Mouse (Mus musculus) liver, embryonic 11.5 days (tissue): Measurements from ENCODE around the gene Ccdc82. TPM values are rescaled to one million over a fixed set of nuclear protein-coding genes. Genes with fewer than 3 reads are reported as not detected.
A peak's percentile ranks its signal among the peaks of the same experiment; 100 is the strongest.

Experiments used
- ATAC-seq: fragments of 200-750 bp; cut with Nextera tagmentation; replicated peaks from 2 replicates; pipeline ENCODE4 v1.8.0; 2017; ENCODE audit warnings: moderate number of reproducible peaks, mild to moderate bottlenecking, moderate TSS enrichment, moderate library complexity; ENCODE audit not compliant: low FRiP score
- DNase-seq: peaks from one replicate; pipeline ENCODE4 v3.0.0-alpha.2; 2017; ENCODE audit warnings: low spot score
- H3K27ac ChIP-seq: fragments of 300-500 bp; sonication (generic); 2 replicates; pipeline ENCODE4 v1.5.1; 2014; ENCODE audit warnings: mild to moderate bottlenecking, low read depth, low read length, control low read depth
- H3K27me3 ChIP-seq: fragments of 300-500 bp; sonication (generic); replicated peaks from 2 replicates; pipeline ENCODE4 v1.6.1; 2014; ENCODE audit warnings: low read length, mixed read lengths; ENCODE audit not compliant: control insufficient read depth, insufficient read depth
- H3K36me3 ChIP-seq: fragments of 300-500 bp; sonication (generic); 2 replicates; pipeline ENCODE4 v1.6.1; 2014; ENCODE audit warnings: mild to moderate bottlenecking, low read length, moderate library complexity, mixed read lengths; ENCODE audit not compliant: control insufficient read depth, insufficient read depth
- H3K4me1 ChIP-seq: fragments of 300-500 bp; sonication (generic); replicated peaks from 2 replicates; pipeline ENCODE4 v1.6.1; 2014; ENCODE audit warnings: low read length, mixed read lengths; ENCODE audit not compliant: control insufficient read depth, insufficient read depth
- H3K4me2 ChIP-seq: fragments of 300-500 bp; sonication (generic); 2 replicates; pipeline ENCODE4 v1.6.1; 2014; ENCODE audit warnings: mild to moderate bottlenecking, control low read depth, moderate library complexity
- H3K4me3 ChIP-seq: fragments of 300-500 bp; sonication (generic); 2 replicates; pipeline ENCODE4 v1.5.1; 2014; ENCODE audit warnings: low read depth, low read length, control low read depth
- H3K9ac ChIP-seq: fragments of 300-500 bp; sonication (generic); 2 replicates; pipeline ENCODE4 v1.6.1; 2014; ENCODE audit warnings: low read depth, low read length, control low read depth
- H3K9me3 ChIP-seq: fragments of 300-500 bp; sonication (generic); 2 replicates; pipeline ENCODE4 v1.6.1; 2016; ENCODE audit warnings: low read length, inconsistent platforms, mixed read lengths; ENCODE audit not compliant: control insufficient read depth
- WGBS: fragments of 180-500 bp; shearing (Covaris S2); extraction: QIAGEN DNeasy Blood & Tissue Kit; methylation state at CpG from one replicate; pipeline ENCODE4 v1.1.7; 2014; 5-methylcytosine and 5-hydroxymethylcytosine counted together
- polyA plus RNA-seq: library from polyadenylated mRNA; unstranded; fragments of >200 nt; fragmentation: Nextera tagmentation; extraction: Ambion mirVana; gene quantifications from 2 replicates; pipeline ENCODE4 v1.2.1, GENCODE M21; 2014

Ccdc82 gene
- polyA plus RNA-seq: 15.1 and 15.5 TPM in 2 replicates

GRCm38 (mm10) chr9:13246815-13247638 lies at the start of gene Ccdc82:
Gene Ccdc82 (plus strand): TSS chr9:13246955.
- under 1% methylated on average over 30 of the region's 39 CpGs for WGBS
- peak; percentile 97 for ATAC-seq

GRCm38 (mm10) chr9:13200079-13200478 lies 46.7 kb upstream of the Ccdc82 start:
- Histone ChIP-seq H3K9ac (no peak overlapping the region), H3K9me3 (no peaks in the 10 kb centered on the region), H3K4me3 (no peak overlapping the region), H3K4me1 (no peaks in the 10 kb centered on the region), H3K4me2 (no peak overlapping the region), H3K27me3 (no peaks in the 10 kb centered on the region), H3K27ac (no peak overlapping the region), H3K36me3 (no peaks in the 10 kb centered on the region)
- 72% methylated on average over 3 of the region's 3 CpGs for WGBS
- no peak for ATAC-seq
- no peak for DNase-seq

More at GRCm38 (mm10) chr9:13246815-13247638, at the start of gene Ccdc82:
- H3K4me3 ChIP-seq: peak within 1 kb of the TSS; percentile 74
- H3K9ac ChIP-seq: peak within 1 kb of the TSS; percentile 76
- peak; percentile 87 for DNase-seq
- no peaks in the 10 kb centered on the region for H3K9me3 ChIP-seq
- no peaks in the 10 kb centered on the region for H3K36me3 ChIP-seq
- no peaks in the 10 kb centered on the region for H3K27me3 ChIP-seq
- H3K4me2 ChIP-seq: peak within 1 kb of the TSS; percentile 81
- H3K4me1 ChIP-seq: peaks cover 11% of the 10 kb centered on the region; the same call in 1 of the 2 replicates
- peak within 1 kb of the TSS; percentile 87 for H3K27ac ChIP-seq

- 80% methylated on average over 1 of the region's 1 CpGs for WGBS
- Histone ChIP-seq H3K9me3 (no peaks in the 10 kb centered on the region), H3K4me1 (no peaks in the 10 kb centered on the region), H3K27me3 (no peaks in the 10 kb centered on the region), H3K9ac (no peak overlapping the region), H3K4me3 (no peak overlapping the region), H3K36me3 (no peaks in the 10 kb centered on the region), H3K27ac (no peak overlapping the region; the same call in 1 of the 2 replicates), H3K4me2 (no peak overlapping the region)
- DNase-seq (no peak), ATAC-seq (0 out of 2 replicates have a peak, but pooled peaks have one; percentile 4)
These were observed 43.6 kb upstream of the Ccdc82 start for GRCm38 (mm10) chr9:13203109-13203508.

- 66% methylated on average over 5 of the region's 5 CpGs for WGBS
- no peaks in the 10 kb centered on the region for H3K36me3 ChIP-seq
- H3K9me3 ChIP-seq: no peaks in the 10 kb centered on the region
- no peak overlapping the region for H3K4me2 ChIP-seq
- H3K4me3 ChIP-seq: no peak overlapping the region
- H3K27ac ChIP-seq: no peak overlapping the region
- DNase-seq (no peak), ATAC-seq (peak; percentile 92)
- no peak overlapping the region for H3K9ac ChIP-seq
- H3K4me1 ChIP-seq: no peaks in the 10 kb centered on the region
- no peaks in the 10 kb centered on the region for H3K27me3 ChIP-seq
These were observed 43.1 kb upstream of the Ccdc82 start for GRCm38 (mm10) chr9:13203681-13204080.

- no peak for ATAC-seq
- WGBS: 65% methylated on average over 2 of the region's 2 CpGs
- H3K4me2 ChIP-seq: no peak overlapping the region
- H3K9me3 ChIP-seq: no peaks in the 10 kb centered on the region
- no peak overlapping the region for H3K4me3 ChIP-seq
- DNase-seq: no peak
- no peaks in the 10 kb centered on the region for H3K36me3 ChIP-seq
- no peak overlapping the region for H3K27ac ChIP-seq
- no peaks in the 10 kb centered on the region for H3K27me3 ChIP-seq
- H3K9ac ChIP-seq: no peak overlapping the region
- no peaks in the 10 kb centered on the region for H3K4me1 ChIP-seq
These were observed 40.4 kb upstream of the Ccdc82 start for GRCm38 (mm10) chr9:13206369-13206768.

GRCm38 (mm10) chr9:13225872-13226271 lies 20.9 kb upstream of the Ccdc82 start:
- no peaks in the 10 kb centered on the region for H3K9me3 ChIP-seq
- H3K4me1 ChIP-seq: no peaks in the 10 kb centered on the region
- no peak for ATAC-seq
- H3K27ac ChIP-seq: no peak overlapping the region
- no peaks in the 10 kb centered on the region for H3K36me3 ChIP-seq
- no peaks in the 10 kb centered on the region for H3K27me3 ChIP-seq
- no peak for DNase-seq
- H3K4me3 ChIP-seq: no peak overlapping the region
- H3K9ac ChIP-seq: no peak overlapping the region
- 68% methylated on average over 1 of the region's 1 CpGs for WGBS
- no peak overlapping the region for H3K4me2 ChIP-seq

- no peak overlapping the region for H3K9ac ChIP-seq
- H3K4me1 ChIP-seq: no peaks in the 10 kb centered on the region
- H3K4me2 ChIP-seq: no peak overlapping the region
- ATAC-seq (0 out of 2 replicates have a peak, but pooled peaks have one; percentile 18), DNase-seq (no peak)
- WGBS: 23% methylated on average over 4 of the region's 4 CpGs
- no peaks in the 10 kb centered on the region for H3K27me3 ChIP-seq
- no peaks in the 10 kb centered on the region for H3K36me3 ChIP-seq
- H3K27ac ChIP-seq: no peak overlapping the region
- no peaks in the 10 kb centered on the region for H3K9me3 ChIP-seq
- H3K4me3 ChIP-seq: no peak overlapping the region
These were observed 16.2 kb upstream of the Ccdc82 start for GRCm38 (mm10) chr9:13230553-13230952.

GRCm38 (mm10) chr9:13231545-13232216 lies 15.1 kb upstream of the Ccdc82 start:
- ATAC-seq (no peak), DNase-seq (no peak)
- H3K27ac ChIP-seq: no peak overlapping the region
- H3K36me3 ChIP-seq: no peaks in the 10 kb centered on the region
- H3K4me3 ChIP-seq: no peak overlapping the region
- WGBS: 27% methylated on average over 5 of the region's 5 CpGs
- H3K4me1 ChIP-seq: no peaks in the 10 kb centered on the region
- H3K27me3 ChIP-seq: no peaks in the 10 kb centered on the region
- no peaks in the 10 kb centered on the region for H3K9me3 ChIP-seq
- no peak overlapping the region for H3K4me2 ChIP-seq
- no peak overlapping the region for H3K9ac ChIP-seq
